Mouse (Mus musculus) sigmoid colon, adult 10 weeks (tissue): ENCODE measurements around the gene Slc6a9. TPM values are rescaled to one million over a fixed set of nuclear protein-coding genes. Genes with fewer than 3 reads are reported as not detected.

Experiments used
- polyA plus RNA-seq: library from polyadenylated mRNA; stranded (reverse); fragments of 350-450 nt; fragmentation: Illumina TruSeq; extraction: RNeasy Lipid Tissue Mini Kit (QIAGEN cat#74804); gene quantifications from one replicate; pipeline ENCODE4 v1.2.3, GENCODE M21; 2014; ENCODE audit warnings: low read depth, low replicate concordance

Slc6a9 gene
- polyA plus RNA-seq = 1.7 TPM

DNA sequence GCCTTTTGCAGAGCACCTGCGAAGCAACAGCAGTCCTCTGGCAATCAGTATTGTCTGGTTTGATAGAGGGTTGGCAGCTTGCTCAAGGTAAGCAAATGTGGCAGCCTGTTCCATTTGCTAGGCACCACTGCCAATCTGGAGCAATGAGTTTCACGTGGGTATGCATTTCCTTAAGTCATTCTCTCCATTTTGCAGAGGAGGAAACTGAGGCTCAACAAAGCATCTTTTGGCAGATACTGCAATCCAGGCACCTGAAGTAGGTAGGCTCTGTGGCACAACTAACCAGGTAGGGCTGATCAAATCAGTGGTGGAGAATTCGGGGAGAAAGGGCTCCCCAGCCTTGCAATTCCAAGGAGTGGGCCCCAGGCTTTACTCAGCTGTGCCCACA is at the start of gene Slc6a9:
Gene Slc6a9 (plus strand): TSS at position 50 of the 388 bp plus-strand sequence.

GRCm38 (mm10) chr4:117872471-117872886 is 38.2 kb downstream of the Slc6a9 start, which contains the start of gene Ccdc24:
Gene Ccdc24, minus strand, starts transcription at chr4:117872557.

DNA sequence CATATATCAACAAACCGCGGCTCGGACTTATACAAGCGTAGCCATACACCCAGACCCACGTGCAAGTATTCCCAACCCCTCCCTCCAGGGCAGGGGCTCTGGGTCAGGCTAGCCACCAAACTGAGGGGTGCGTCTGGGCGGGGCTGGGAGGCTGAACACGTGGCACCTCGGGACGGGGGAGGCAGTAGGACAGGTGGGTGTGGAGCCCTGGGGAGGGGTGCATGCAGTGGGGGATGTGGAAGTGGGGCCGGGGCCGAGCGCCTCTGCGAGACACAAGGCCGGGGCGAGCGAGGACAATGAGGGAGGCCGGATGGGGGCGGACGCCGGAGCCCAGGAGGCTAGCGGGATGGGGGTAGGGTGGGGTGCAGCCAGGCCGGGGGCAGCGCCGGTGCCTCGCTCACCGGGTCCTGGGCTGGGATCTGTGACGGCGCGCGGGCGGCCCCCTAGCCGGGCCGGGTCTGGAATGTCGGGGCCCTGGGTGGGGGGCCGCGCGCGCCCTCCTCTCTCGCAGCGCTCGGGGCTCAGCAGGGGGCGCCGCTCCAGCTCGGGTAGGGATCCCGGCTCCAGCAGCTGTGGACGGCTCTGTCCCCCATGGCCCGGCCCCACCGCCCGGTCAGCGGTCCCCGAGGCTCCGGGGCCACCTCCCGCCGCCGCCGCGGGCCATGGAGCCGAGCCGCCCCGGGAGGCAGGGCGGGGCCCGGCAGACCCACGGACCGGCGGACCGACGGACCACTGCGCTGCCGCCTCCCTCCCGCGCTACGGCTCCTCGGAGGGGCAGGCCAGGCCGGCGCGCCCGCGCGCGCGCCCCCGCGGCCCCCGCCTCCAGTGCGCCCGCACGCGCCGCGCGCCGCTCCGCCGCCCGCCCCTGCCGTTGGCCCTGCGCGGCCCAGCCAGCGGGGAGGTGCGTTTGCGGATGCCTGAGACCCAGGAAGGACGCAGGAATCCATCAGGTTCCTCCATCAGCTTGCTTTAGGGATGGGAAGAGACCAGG is 48.7 kb downstream of the Slc6a9 start, which contains the start of gene B4galt2:
Gene B4galt2 (minus strand): TSS at position 787 of the 991 bp plus-strand sequence.

DNA sequence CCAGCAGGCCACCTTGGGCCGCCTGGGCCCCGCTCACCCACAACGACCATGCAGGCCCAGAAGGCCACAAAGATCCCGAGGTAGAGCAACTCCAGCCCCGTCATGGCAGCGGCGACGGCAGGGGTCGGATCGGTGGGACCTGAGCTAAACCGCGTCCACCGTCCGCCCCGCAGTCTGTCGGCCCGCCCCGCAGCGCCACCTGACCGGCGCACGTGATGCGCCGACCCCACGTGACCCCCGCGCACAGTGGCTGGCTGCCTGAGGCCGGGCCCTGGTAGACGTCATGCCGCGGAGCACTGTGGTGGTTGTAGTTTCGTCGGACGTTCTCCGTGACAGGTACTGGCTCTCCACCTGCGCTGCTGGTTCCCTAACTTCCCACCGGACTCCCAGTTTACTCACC is 52.8 kb downstream of the Slc6a9 start, which contains the start of gene Atp6v0b:
Gene Atp6v0b (minus strand): TSS at position 201 of the 400 bp plus-strand sequence.

GRCm38 (mm10) chr4:117891738-117892161 is 57.4 kb downstream of the Slc6a9 start, which contains the start of gene Dph2:
Gene Dph2, minus strand, starts transcription at chr4:117892032.

DNA sequence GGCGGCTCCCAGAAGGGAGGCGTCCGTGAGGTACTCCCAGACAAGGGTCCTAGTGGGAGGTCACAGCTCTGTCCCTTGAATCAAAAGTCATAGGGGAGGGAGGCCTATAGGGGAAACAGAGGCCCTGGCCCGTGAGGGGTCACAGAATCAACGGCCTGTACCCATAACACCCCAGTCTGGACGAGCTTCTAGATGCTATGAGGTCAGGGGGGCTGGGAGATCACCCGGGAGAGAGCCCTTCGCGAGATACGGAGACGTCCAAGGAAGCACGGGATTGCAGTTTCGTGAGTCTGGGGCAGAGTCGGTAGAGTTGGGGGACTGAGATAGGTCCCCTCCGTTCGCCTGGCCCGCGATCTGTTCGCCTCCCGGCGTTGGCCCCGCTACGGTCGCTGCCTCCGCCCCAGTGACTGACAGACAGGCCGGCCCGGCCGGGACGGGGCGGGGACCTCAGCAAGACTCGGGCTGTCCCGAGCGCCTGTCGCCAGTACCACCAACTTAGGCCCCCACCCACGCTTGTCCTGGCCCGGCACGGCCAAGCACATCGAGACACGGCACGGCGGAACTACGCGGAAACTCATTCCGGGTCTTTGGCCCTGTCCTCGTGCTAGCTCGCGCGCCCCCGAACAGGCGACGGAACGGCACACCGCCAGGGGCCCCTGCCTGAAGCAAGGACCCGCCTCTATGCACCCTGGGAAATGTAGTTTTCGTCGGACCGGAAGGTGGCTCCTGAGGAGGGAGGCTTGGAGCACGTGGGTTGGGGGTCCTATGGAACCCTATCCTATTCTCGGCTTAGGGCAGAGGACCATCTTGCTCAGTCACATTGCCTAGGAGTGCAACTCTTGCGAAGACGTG is 80.5 kb downstream of the Slc6a9 start, which contains the start of gene Ipo13:
Gene Ipo13 (minus strand): TSS at position 409 of the 852 bp plus-strand sequence.

Other genes starting within 250 kb of the Slc6a9 start
- 0.57 TPM for gene Dmap1, start 152.2 kb upstream of the Slc6a9 start, polyA plus RNA-seq
- gene Gm12845, start 110.1 kb upstream of the Slc6a9 start, polyA plus RNA-seq = not detected
- not detected for gene Klf17, start 68.9 kb upstream of the Slc6a9 start, polyA plus RNA-seq
- not detected for gene Ccdc24, start 38.1 kb downstream of the Slc6a9 start, polyA plus RNA-seq
- gene B4galt2, start 49.0 kb downstream of the Slc6a9 start, polyA plus RNA-seq = not detected
- gene Atp6v0b, start 52.8 kb downstream of the Slc6a9 start, polyA plus RNA-seq = 79.8 TPM
- 2.6 TPM for gene Dph2, start 57.5 kb downstream of the Slc6a9 start, polyA plus RNA-seq
- 1.6 TPM for gene Ipo13, start 80.5 kb downstream of the Slc6a9 start, polyA plus RNA-seq
- 1.5 TPM for gene Artn, start 95.3 kb downstream of the Slc6a9 start, polyA plus RNA-seq